Mouse (Mus musculus) stomach, embryonic 16.5 days (tissue): Measurements from ENCODE around the gene Prkag2. TPM values are rescaled to one million over a fixed set of nuclear protein-coding genes. Genes with fewer than 3 reads are reported as not detected.

ENCODE experiments used
- ATAC-seq: fragments of 200-750 bp; cut with Nextera tagmentation; 2 replicates; pipeline ENCODE4 v1.8.0; 2017; ENCODE audit warnings: moderate number of reproducible peaks, moderate TSS enrichment; ENCODE audit not compliant: insufficient read depth, low FRiP score
- H3K27ac ChIP-seq: fragments of 300-500 bp; sonication (generic); 2 replicates; pipeline ENCODE4 v1.5.1; 2014; ENCODE audit warnings: low read length
- H3K27me3 ChIP-seq: fragments of 300-500 bp; sonication (generic); 2 replicates; pipeline ENCODE4 v1.6.1; 2014; ENCODE audit warnings: low read length, control low read depth, mixed read lengths; ENCODE audit not compliant: control insufficient read depth, insufficient read depth
- H3K36me3 ChIP-seq: fragments of 300-500 bp; sonication (generic); 2 replicates; pipeline ENCODE4 v1.6.1; 2014; ENCODE audit warnings: low read length; ENCODE audit not compliant: control insufficient read depth, insufficient read depth
- H3K4me1 ChIP-seq: fragments of 300-500 bp; sonication (generic); 2 replicates; pipeline ENCODE4 v1.6.1; 2014; ENCODE audit warnings: low read length, control low read depth, mixed read lengths; ENCODE audit not compliant: control insufficient read depth, insufficient read depth
- H3K4me2 ChIP-seq: fragments of 300-500 bp; sonication (generic); 2 replicates; pipeline ENCODE4 v1.6.1; 2014; ENCODE audit warnings: low read depth, low read length, mixed read lengths
- H3K4me3 ChIP-seq: fragments of 300-500 bp; sonication (generic); replicated peaks from 2 replicates; pipeline ENCODE4 v1.5.1; 2014; ENCODE audit warnings: mild to moderate bottlenecking, low read length
- H3K9ac ChIP-seq: fragments of 300-500 bp; sonication (generic); 2 replicates; pipeline ENCODE4 v1.6.1; 2014; ENCODE audit warnings: low read length
- H3K9me3 ChIP-seq: fragments of 300-500 bp; sonication (generic); replicated peaks from 2 replicates; pipeline ENCODE4 v1.6.1; 2016; ENCODE audit warnings: low read length, control low read depth; ENCODE audit not compliant: control insufficient read depth
- WGBS: fragments of 180-500 bp; shearing (Covaris S2); extraction: QIAGEN DNeasy Blood & Tissue Kit; methylation state at CpG from one replicate; pipeline ENCODE4 v1.1.7; 2014; 5-methylcytosine and 5-hydroxymethylcytosine counted together
- polyA plus RNA-seq: library from polyadenylated mRNA; unstranded; fragments of >200 nt; fragmentation: Nextera tagmentation; extraction: Ambion mirVana; gene quantifications from 2 replicates; pipeline ENCODE4 v1.2.1, GENCODE M21; 2015

Prkag2 gene
- polyA plus RNA-seq, 1 experiment from 2014 or later = 42.5 TPM

- H3K27me3 ChIP-seq = no peaks in the 10 kb centered on the region
- H3K27ac ChIP-seq = no peak overlapping the region
- H3K9me3 ChIP-seq = no peaks in the 10 kb centered on the region
- H3K4me3 ChIP-seq = no peak overlapping the region
- H3K36me3 ChIP-seq = no peaks in the 10 kb centered on the region
- ATAC-seq = no peak
- no peak overlapping the region for H3K9ac ChIP-seq
- no peaks in the 10 kb centered on the region for H3K4me1 ChIP-seq
- no peak overlapping the region for H3K4me2 ChIP-seq
Measured at GRCm38 (mm10) chr5:25114110-25114509, 13.7 kb upstream of the Prkag2 start.

GRCm38 (mm10) chr5:25110314-25110713 lies 9.9 kb upstream of the Prkag2 start:
- ATAC-seq = no peak
- 81% methylated on average over 3 of the region's 3 CpGs for WGBS
- H3K4me2 ChIP-seq = no peak overlapping the region
- no peak overlapping the region for H3K27ac ChIP-seq
- no peak overlapping the region for H3K4me3 ChIP-seq
- H3K9ac ChIP-seq = no peak overlapping the region
- no peaks in the 10 kb centered on the region for H3K9me3 ChIP-seq
- no peaks in the 10 kb centered on the region for H3K27me3 ChIP-seq
- no peaks in the 10 kb centered on the region for H3K36me3 ChIP-seq
- no peaks in the 10 kb centered on the region for H3K4me1 ChIP-seq

- Histone ChIP-seq H3K27ac (no peak overlapping the region), H3K9ac (no peak overlapping the region), H3K27me3 (no peaks in the 10 kb centered on the region), H3K4me1 (peaks cover 6% of the 10 kb centered on the region; the same call in 1 of the 2 replicates), H3K9me3 (no peaks in the 10 kb centered on the region), H3K4me3 (no peak overlapping the region), H3K4me2 (no peak overlapping the region), H3K36me3 (no peaks in the 10 kb centered on the region)
- ATAC-seq = no peak
Measured at GRCm38 (mm10) chr5:25105748-25106147, 5.3 kb upstream of the Prkag2 start.

- Histone ChIP-seq H3K27ac (peak overlapping the region; percentile 81), H3K4me1 (peaks cover 6% of the 10 kb centered on the region; the same call in 1 of the 2 replicates), H3K4me2 (peak overlapping the region; percentile 97), H3K36me3 (no peaks in the 10 kb centered on the region), H3K9me3 (no peaks in the 10 kb centered on the region), H3K9ac (peak overlapping the region; percentile 82), H3K4me3 (peak overlapping the region; percentile 70), H3K27me3 (peaks cover 8% of the 10 kb centered on the region; the same call in 1 of the 2 replicates)
- ATAC-seq = peak; percentile 63; the same call in 1 of the 2 replicates
- under 1% methylated on average over 25 of the region's 25 CpGs for WGBS
Measured at GRCm38 (mm10) chr5:25101126-25101523, 683 bp upstream of the Prkag2 start.

GRCm38 (mm10) chr5:25100157-25100515 lies 306 bp downstream of the Prkag2 start:
- Histone ChIP-seq H3K4me1 (peaks cover 6% of the 10 kb centered on the region; the same call in 1 of the 2 replicates), H3K9ac (peak overlapping the region; percentile 82), H3K27ac (peak overlapping the region; percentile 81; the same call in 1 of the 2 replicates), H3K4me3 (peak overlapping the region; percentile 70), H3K9me3 (no peaks in the 10 kb centered on the region), H3K36me3 (no peaks in the 10 kb centered on the region), H3K27me3 (peaks cover 8% of the 10 kb centered on the region; the same call in 1 of the 2 replicates), H3K4me2 (peak overlapping the region; percentile 97)
- ATAC-seq = 0 out of 2 replicates have a peak, but pooled peaks have one; percentile 9
- under 1% methylated on average over 26 of the region's 26 CpGs for WGBS

- WGBS = under 1% methylated on average over 45 of the region's 45 CpGs
- ATAC-seq = peak; percentile 71; the same call in 1 of the 2 replicates
- H3K9me3 ChIP-seq = no peaks in the 10 kb centered on the region
- H3K4me3 ChIP-seq = peak overlapping the region; percentile 70
- H3K9ac ChIP-seq = peak overlapping the region; percentile 82
- H3K4me1 ChIP-seq = peaks cover 6% of the 10 kb centered on the region; the same call in 1 of the 2 replicates
- H3K27ac ChIP-seq = no peak overlapping the region
- peaks cover 8% of the 10 kb centered on the region; the same call in 1 of the 2 replicates for H3K27me3 ChIP-seq
- H3K36me3 ChIP-seq = no peaks in the 10 kb centered on the region
- H3K4me2 ChIP-seq = peak overlapping the region; percentile 97
Measured at GRCm38 (mm10) chr5:25099367-25100156, 880 bp downstream of the Prkag2 start.

GRCm38 (mm10) chr5:25097891-25098290 lies 2.6 kb downstream of the Prkag2 start:
- Histone ChIP-seq H3K27me3 (peaks cover 8% of the 10 kb centered on the region; the same call in 1 of the 2 replicates), H3K9me3 (no peaks in the 10 kb centered on the region), H3K36me3 (no peaks in the 10 kb centered on the region), H3K4me1 (peaks cover 6% of the 10 kb centered on the region; the same call in 1 of the 2 replicates), H3K27ac (no peak overlapping the region), H3K4me3 (no peak overlapping the region), H3K9ac (no peak overlapping the region), H3K4me2 (no peak overlapping the region)
- WGBS = 60% methylated on average over 3 of the region's 3 CpGs
- ATAC-seq = no peak

- ATAC-seq = no peak
Measured at GRCm38 (mm10) chr5:25096431-25096830, 4.0 kb downstream of the Prkag2 start.

GRCm38 (mm10) chr5:25092630-25093245 lies 7.7 kb downstream of the Prkag2 start:
- no peaks in the 10 kb centered on the region for H3K36me3 ChIP-seq
- no peaks in the 10 kb centered on the region for H3K27me3 ChIP-seq
- WGBS = 83% methylated on average over 8 of the region's 8 CpGs
- H3K4me1 ChIP-seq = no peaks in the 10 kb centered on the region
- no peak overlapping the region for H3K9ac ChIP-seq
- no peak overlapping the region for H3K4me3 ChIP-seq
- no peak for ATAC-seq
- no peak overlapping the region for H3K27ac ChIP-seq
- H3K4me2 ChIP-seq = no peak overlapping the region
- H3K9me3 ChIP-seq = no peaks in the 10 kb centered on the region

More at GRCm38 (mm10) chr5:25096431-25096830, 4.0 kb downstream of the Prkag2 start:
- H3K4me3 ChIP-seq = no peak overlapping the region
- H3K36me3 ChIP-seq = no peaks in the 10 kb centered on the region
- no peaks in the 10 kb centered on the region for H3K9me3 ChIP-seq
- peaks cover 2% of the 10 kb centered on the region; the same call in 1 of the 2 replicates for H3K4me1 ChIP-seq
- H3K4me2 ChIP-seq = no peak overlapping the region
- 73% methylated on average over 4 of the region's 4 CpGs for WGBS
- no peak overlapping the region for H3K9ac ChIP-seq
- peaks cover 8% of the 10 kb centered on the region; the same call in 1 of the 2 replicates for H3K27me3 ChIP-seq
- no peak overlapping the region for H3K27ac ChIP-seq
